Mouse (Mus musculus): ENCODE data around the gene Thada. TPM values are rescaled to one million over a fixed set of nuclear protein-coding genes. Genes with fewer than 3 reads are reported as not detected.

The Thada gene
- polyA plus RNA-seq, 1 experiment from 2014 or later: 4.1 TPM

- no peak overlapping the region for H3K4me2 ChIP-seq
- no peaks in the 10 kb centered on the region for H3K27me3 ChIP-seq
- no peaks in the 10 kb centered on the region for H3K36me3 ChIP-seq
- peaks cover 16% of the 10 kb centered on the region for H3K4me1 ChIP-seq (replicated peaks)
- no peak for ATAC-seq (replicated peaks; ENCODE audit: insufficient number of reproducible peaks, insufficient read depth, low FRiP score, low read depth)
- 87% methylated on average over 6 of the region's 6 CpGs for WGBS
- H3K27ac ChIP-seq: no peak overlapping the region
- H3K9me3 ChIP-seq (replicated peaks): no peaks in the 10 kb centered on the region
- no peak overlapping the region for H3K9ac ChIP-seq
- H3K4me3 ChIP-seq: no peak overlapping the region
Observed at GRCm38 (mm10) chr17:84155029-84155338, 311.0 kb downstream of the Thada start.

DNA sequence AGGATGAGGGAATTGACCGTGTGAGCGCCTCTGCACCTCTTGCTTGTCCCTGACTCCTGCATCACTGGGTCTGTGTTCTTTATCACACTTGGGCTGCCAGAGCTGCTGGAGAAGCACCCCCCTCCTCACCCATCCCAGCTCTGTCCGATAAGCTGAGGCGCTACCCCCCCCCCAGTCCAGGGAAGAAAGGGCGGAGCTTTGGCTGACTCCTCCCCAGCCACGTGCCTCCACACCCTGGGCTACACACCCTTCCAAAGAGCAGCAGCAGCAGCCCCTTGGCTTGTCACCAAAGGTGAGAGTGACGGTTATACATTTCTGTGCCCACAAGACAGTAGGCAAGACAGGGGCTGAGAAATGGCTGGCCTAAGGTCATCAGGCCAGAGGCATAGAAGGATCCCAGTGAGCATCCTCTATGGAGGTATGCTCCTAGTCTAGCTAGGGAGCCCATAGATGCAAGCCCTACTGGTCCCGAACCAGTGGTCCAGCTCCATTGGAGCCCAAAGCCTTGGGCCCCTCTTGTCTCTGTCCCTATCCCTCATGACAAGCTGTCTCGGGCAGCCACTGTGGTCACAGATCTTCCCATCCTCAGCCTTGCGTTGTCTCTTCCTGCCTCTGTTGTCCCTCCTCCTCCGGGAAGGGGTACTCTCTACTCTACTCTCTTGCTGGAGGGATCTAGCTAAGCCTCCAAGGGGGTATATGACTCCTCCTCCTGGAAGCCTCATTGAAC is 311.5 kb downstream of the Thada start:
- Histone ChIP-seq H3K27ac (no peak overlapping the region), H3K36me3 (no peaks in the 10 kb centered on the region), H3K4me3 (no peak overlapping the region), H3K27me3 (no peaks in the 10 kb centered on the region), H3K9me3 (replicated peaks) (no peaks in the 10 kb centered on the region), H3K4me2 (no peak overlapping the region), H3K9ac (no peak overlapping the region), H3K4me1 (replicated peaks) (peaks cover 20% of the 10 kb centered on the region)
- WGBS: 64% methylated on average over 11 of the region's 11 CpGs
- no peak for ATAC-seq (replicated peaks; ENCODE audit: insufficient number of reproducible peaks, insufficient read depth, low FRiP score, low read depth)

- H3K4me1 ChIP-seq (replicated peaks): peaks cover 31% of the 10 kb centered on the region
- H3K27ac ChIP-seq: no peak overlapping the region
- no peak overlapping the region for H3K4me2 ChIP-seq
- WGBS: 50% methylated on average over 12 of the region's 12 CpGs
- no peaks in the 10 kb centered on the region for H3K27me3 ChIP-seq
- no peak overlapping the region for H3K4me3 ChIP-seq
- H3K9ac ChIP-seq: no peak overlapping the region
- ATAC-seq (replicated peaks; ENCODE audit: insufficient number of reproducible peaks, insufficient read depth, low FRiP score, low read depth): no peak
- H3K36me3 ChIP-seq: no peaks in the 10 kb centered on the region
- H3K9me3 ChIP-seq (replicated peaks): no peaks in the 10 kb centered on the region
Observed at GRCm38 (mm10) chr17:84152976-84153786, 312.8 kb downstream of the Thada start.

- ATAC-seq (replicated peaks; ENCODE audit: insufficient number of reproducible peaks, insufficient read depth, low FRiP score, low read depth): no peak
- Histone ChIP-seq H3K27me3 (no peaks in the 10 kb centered on the region), H3K27ac (no peak overlapping the region), H3K9me3 (replicated peaks) (no peaks in the 10 kb centered on the region), H3K9ac (no peak overlapping the region), H3K4me2 (no peak overlapping the region), H3K4me3 (no peak overlapping the region), H3K36me3 (no peaks in the 10 kb centered on the region), H3K4me1 (replicated peaks) (peaks cover 38% of the 10 kb centered on the region)
- WGBS: 49% methylated on average over 6 of the region's 6 CpGs
Observed at GRCm38 (mm10) chr17:84152206-84152975, 313.6 kb downstream of the Thada start.

DNA sequence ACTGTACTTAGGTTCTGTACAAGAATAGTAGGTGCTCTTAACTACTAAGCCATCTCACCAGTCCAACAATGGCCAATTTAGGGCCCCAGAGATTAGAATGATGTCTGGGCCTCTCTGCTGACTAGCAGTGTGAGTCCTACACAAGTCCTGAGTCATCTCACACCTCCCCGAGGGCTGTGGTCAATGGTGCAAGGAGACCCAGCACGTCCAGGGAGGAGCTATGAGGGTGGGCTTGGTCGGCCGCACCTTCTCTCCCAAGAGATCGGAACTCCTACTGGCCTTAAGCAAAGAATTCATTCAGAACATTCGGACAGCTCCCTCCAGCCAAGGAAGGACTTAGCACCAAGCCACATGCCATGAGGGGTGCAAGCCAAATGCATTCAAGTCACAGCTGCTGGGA is 314.7 kb downstream of the Thada start:
- Histone ChIP-seq H3K27me3 (no peaks in the 10 kb centered on the region), H3K4me3 (no peak overlapping the region), H3K27ac (no peak overlapping the region), H3K9me3 (replicated peaks) (no peaks in the 10 kb centered on the region), H3K36me3 (no peaks in the 10 kb centered on the region), H3K4me1 (replicated peaks) (peaks cover 48% of the 10 kb centered on the region), H3K4me2 (no peak overlapping the region), H3K9ac (no peak overlapping the region)
- 82% methylated on average over 6 of the region's 6 CpGs for WGBS
- ATAC-seq (replicated peaks; ENCODE audit: insufficient number of reproducible peaks, insufficient read depth, low FRiP score, low read depth): no peak

GRCm38 (mm10) chr17:84150291-84150690 is 315.7 kb downstream of the Thada start:
- Histone ChIP-seq H3K4me2 (no peak overlapping the region), H3K27me3 (no peaks in the 10 kb centered on the region), H3K9me3 (replicated peaks) (no peaks in the 10 kb centered on the region), H3K27ac (no peak overlapping the region), H3K4me3 (no peak overlapping the region), H3K36me3 (no peaks in the 10 kb centered on the region), H3K4me1 (replicated peaks) (peaks cover 56% of the 10 kb centered on the region), H3K9ac (no peak overlapping the region)
- no peak for ATAC-seq (replicated peaks; ENCODE audit: insufficient number of reproducible peaks, insufficient read depth, low FRiP score, low read depth)
- WGBS: 86% methylated on average over 8 of the region's 8 CpGs

DNA sequence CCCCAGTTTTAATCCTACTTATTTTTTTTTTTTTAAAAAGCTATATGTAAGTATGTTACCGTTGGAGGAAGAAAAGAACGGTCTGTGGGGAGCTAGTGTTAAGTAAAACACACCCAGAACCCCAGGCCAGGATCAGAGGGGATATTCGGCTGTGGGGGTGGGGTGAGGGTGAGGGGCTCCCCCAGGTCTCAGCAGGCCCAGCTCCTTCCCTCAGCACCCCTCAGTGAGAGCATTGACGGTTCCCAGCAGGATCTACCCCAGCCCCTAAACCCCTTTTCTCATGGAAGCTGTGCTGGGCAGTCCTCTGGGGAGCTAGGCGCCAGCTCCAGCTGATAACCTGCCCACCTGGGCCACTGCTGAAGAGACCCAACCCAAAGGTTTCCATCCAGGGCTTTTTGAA is 316.4 kb downstream of the Thada start:
- no peaks in the 10 kb centered on the region for H3K27me3 ChIP-seq
- 64% methylated on average over 5 of the region's 5 CpGs for WGBS
- no peak for ATAC-seq (replicated peaks; ENCODE audit: insufficient number of reproducible peaks, insufficient read depth, low FRiP score, low read depth)
- H3K4me1 ChIP-seq (replicated peaks): peaks cover 61% of the 10 kb centered on the region
- no peaks in the 10 kb centered on the region for H3K9me3 ChIP-seq (replicated peaks)
- H3K9ac ChIP-seq: no peak overlapping the region
- no peaks in the 10 kb centered on the region for H3K36me3 ChIP-seq
- H3K4me2 ChIP-seq: no peak overlapping the region
- peak overlapping the region; percentile 45; the same call in 1 of the 2 replicates for H3K27ac ChIP-seq
- H3K4me3 ChIP-seq: no peak overlapping the region

GRCm38 (mm10) chr17:84148499-84149484 is 317.2 kb downstream of the Thada start:
- H3K4me2 ChIP-seq: no peak overlapping the region
- H3K9me3 ChIP-seq (replicated peaks): no peaks in the 10 kb centered on the region
- no peaks in the 10 kb centered on the region for H3K36me3 ChIP-seq
- peaks cover 62% of the 10 kb centered on the region for H3K4me1 ChIP-seq (replicated peaks)
- H3K27ac ChIP-seq: peak overlapping the region; percentile 45
- H3K9ac ChIP-seq: no peak overlapping the region
- H3K4me3 ChIP-seq: no peak overlapping the region
- 36% methylated on average over 11 of the region's 11 CpGs for WGBS
- H3K27me3 ChIP-seq: no peaks in the 10 kb centered on the region
- ATAC-seq (replicated peaks; ENCODE audit: insufficient number of reproducible peaks, insufficient read depth, low FRiP score, low read depth): peak; percentile 74

GRCm38 (mm10) chr17:84147183-84148108 is 318.6 kb downstream of the Thada start:
- H3K27me3 ChIP-seq: no peaks in the 10 kb centered on the region
- ATAC-seq (replicated peaks; ENCODE audit: insufficient number of reproducible peaks, insufficient read depth, low FRiP score, low read depth): no peak
- H3K27ac ChIP-seq: peak overlapping the region; percentile 79; the same call in 1 of the 2 replicates
- H3K4me1 ChIP-seq (replicated peaks): peaks cover 65% of the 10 kb centered on the region
- H3K4me2 ChIP-seq: no peak overlapping the region
- no peaks in the 10 kb centered on the region for H3K9me3 ChIP-seq (replicated peaks)
- no peak overlapping the region for H3K9ac ChIP-seq
- H3K4me3 ChIP-seq: no peak overlapping the region
- WGBS: 50% methylated on average over 11 of the region's 11 CpGs
- no peaks in the 10 kb centered on the region for H3K36me3 ChIP-seq
